Mouse (Mus musculus) liver, embryonic 11.5 days (tissue): ENCODE data around the gene Lrwd1. TPM values are rescaled to one million over a fixed set of nuclear protein-coding genes. Genes with fewer than 3 reads are reported as not detected.

Experiments used
- ATAC-seq: fragments of 200-750 bp; cut with Nextera tagmentation; replicated peaks from 2 replicates; pipeline ENCODE4 v1.8.0; 2017; ENCODE audit warnings: moderate number of reproducible peaks, mild to moderate bottlenecking, moderate TSS enrichment, moderate library complexity; ENCODE audit not compliant: low FRiP score
- DNase-seq: peaks from one replicate; pipeline ENCODE4 v3.0.0-alpha.2; 2017; ENCODE audit warnings: low spot score
- H3K27ac ChIP-seq: fragments of 300-500 bp; sonication (generic); 2 replicates; pipeline ENCODE4 v1.5.1; 2014; ENCODE audit warnings: mild to moderate bottlenecking, low read depth, low read length, control low read depth
- H3K27me3 ChIP-seq: fragments of 300-500 bp; sonication (generic); replicated peaks from 2 replicates; pipeline ENCODE4 v1.6.1; 2014; ENCODE audit warnings: low read length, mixed read lengths; ENCODE audit not compliant: control insufficient read depth, insufficient read depth
- H3K36me3 ChIP-seq: fragments of 300-500 bp; sonication (generic); 2 replicates; pipeline ENCODE4 v1.6.1; 2014; ENCODE audit warnings: mild to moderate bottlenecking, low read length, moderate library complexity, mixed read lengths; ENCODE audit not compliant: control insufficient read depth, insufficient read depth
- H3K4me1 ChIP-seq: fragments of 300-500 bp; sonication (generic); replicated peaks from 2 replicates; pipeline ENCODE4 v1.6.1; 2014; ENCODE audit warnings: low read length, mixed read lengths; ENCODE audit not compliant: control insufficient read depth, insufficient read depth
- H3K4me2 ChIP-seq: fragments of 300-500 bp; sonication (generic); 2 replicates; pipeline ENCODE4 v1.6.1; 2014; ENCODE audit warnings: mild to moderate bottlenecking, control low read depth, moderate library complexity
- H3K4me3 ChIP-seq: fragments of 300-500 bp; sonication (generic); 2 replicates; pipeline ENCODE4 v1.5.1; 2014; ENCODE audit warnings: low read depth, low read length, control low read depth
- H3K9ac ChIP-seq: fragments of 300-500 bp; sonication (generic); 2 replicates; pipeline ENCODE4 v1.6.1; 2014; ENCODE audit warnings: low read depth, low read length, control low read depth
- H3K9me3 ChIP-seq: fragments of 300-500 bp; sonication (generic); 2 replicates; pipeline ENCODE4 v1.6.1; 2016; ENCODE audit warnings: low read length, inconsistent platforms, mixed read lengths; ENCODE audit not compliant: control insufficient read depth
- WGBS: fragments of 180-500 bp; shearing (Covaris S2); extraction: QIAGEN DNeasy Blood & Tissue Kit; methylation state at CpG from one replicate; pipeline ENCODE4 v1.1.7; 2014; 5-methylcytosine and 5-hydroxymethylcytosine counted together
- polyA plus RNA-seq: library from polyadenylated mRNA; unstranded; fragments of >200 nt; fragmentation: Nextera tagmentation; extraction: Ambion mirVana; gene quantifications from 2 replicates; pipeline ENCODE4 v1.2.1, GENCODE M21; 2014

Lrwd1 gene
- polyA plus RNA-seq, 1 experiment from 2014 or later, result 69.0 TPM

DNA sequence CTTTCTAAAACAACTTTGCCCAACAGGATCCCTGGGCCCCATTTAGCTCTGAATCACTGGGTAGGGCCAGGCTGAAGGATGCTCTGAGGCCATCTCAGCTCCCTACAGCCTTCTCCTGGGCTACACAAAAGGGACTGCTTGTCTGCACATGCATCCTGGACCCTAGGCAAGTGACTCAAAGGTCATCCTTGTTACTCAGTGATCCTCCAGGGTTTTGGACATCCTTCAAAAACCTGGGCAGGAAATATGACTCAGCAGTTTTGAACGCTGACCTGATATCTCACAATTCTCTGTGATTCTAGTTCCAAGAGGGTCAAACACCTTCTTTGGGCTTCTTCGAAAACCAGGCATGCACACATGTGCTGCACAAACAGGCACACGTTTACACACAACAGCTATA lies 26.8 kb downstream of the Lrwd1 start:
- Histone ChIP-seq H3K27ac (no peak overlapping the region), H3K4me2 (no peak overlapping the region), H3K27me3 (no peaks in the 10 kb centered on the region; the same call in 1 of the 2 replicates), H3K36me3 (no peaks in the 10 kb centered on the region), H3K4me1 (no peaks in the 10 kb centered on the region), H3K4me3 (no peak overlapping the region), H3K9me3 (no peaks in the 10 kb centered on the region), H3K9ac (no peak overlapping the region)
- 70% methylated on average over 3 of the region's 3 CpGs for WGBS
- DNase-seq (no peak), ATAC-seq (no peak)

GRCm38 (mm10) chr5:136108486-136108885 lies 27.4 kb downstream of the Lrwd1 start:
- no peak overlapping the region for H3K4me3 ChIP-seq
- no peak overlapping the region for H3K9ac ChIP-seq
- H3K27me3 ChIP-seq, result no peaks in the 10 kb centered on the region; the same call in 1 of the 2 replicates
- WGBS, result 45% methylated on average over 2 of the region's 2 CpGs
- H3K4me1 ChIP-seq, result no peaks in the 10 kb centered on the region
- H3K27ac ChIP-seq, result no peak overlapping the region
- ATAC-seq (no peak), DNase-seq (no peak)
- no peaks in the 10 kb centered on the region for H3K36me3 ChIP-seq
- no peaks in the 10 kb centered on the region for H3K9me3 ChIP-seq
- H3K4me2 ChIP-seq, result no peak overlapping the region

DNA sequence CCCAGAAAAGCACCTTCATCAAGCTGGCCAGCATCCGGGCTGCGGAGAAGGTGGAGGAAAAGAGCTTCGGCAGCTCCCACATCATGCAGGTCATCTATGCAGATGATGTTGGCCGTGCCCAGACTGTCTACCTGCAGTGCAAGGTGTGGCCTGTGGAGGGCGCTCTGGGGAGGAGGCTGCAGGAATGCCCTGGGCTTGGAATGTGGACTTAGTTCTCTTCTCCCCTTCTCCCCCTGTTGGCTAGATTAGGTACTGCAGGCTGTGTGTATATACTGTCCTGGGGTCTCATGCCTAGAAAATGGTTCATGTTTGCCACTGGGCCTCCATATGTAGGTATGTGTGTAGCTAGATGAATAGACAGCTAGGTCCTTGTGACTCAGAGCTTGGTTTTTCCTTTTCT lies 31.4 kb downstream of the Lrwd1 start:
- 87% methylated on average over 5 of the region's 5 CpGs for WGBS
- no peaks in the 10 kb centered on the region for H3K9me3 ChIP-seq
- H3K36me3 ChIP-seq, result no peaks in the 10 kb centered on the region
- H3K4me3 ChIP-seq, result no peak overlapping the region
- H3K27me3 ChIP-seq, result no peaks in the 10 kb centered on the region; the same call in 1 of the 2 replicates
- no peak overlapping the region for H3K4me2 ChIP-seq
- peaks cover 4% of the 10 kb centered on the region for H3K4me1 ChIP-seq
- no peak overlapping the region for H3K9ac ChIP-seq
- ATAC-seq (no peak), DNase-seq (no peak)
- no peak overlapping the region for H3K27ac ChIP-seq

DNA sequence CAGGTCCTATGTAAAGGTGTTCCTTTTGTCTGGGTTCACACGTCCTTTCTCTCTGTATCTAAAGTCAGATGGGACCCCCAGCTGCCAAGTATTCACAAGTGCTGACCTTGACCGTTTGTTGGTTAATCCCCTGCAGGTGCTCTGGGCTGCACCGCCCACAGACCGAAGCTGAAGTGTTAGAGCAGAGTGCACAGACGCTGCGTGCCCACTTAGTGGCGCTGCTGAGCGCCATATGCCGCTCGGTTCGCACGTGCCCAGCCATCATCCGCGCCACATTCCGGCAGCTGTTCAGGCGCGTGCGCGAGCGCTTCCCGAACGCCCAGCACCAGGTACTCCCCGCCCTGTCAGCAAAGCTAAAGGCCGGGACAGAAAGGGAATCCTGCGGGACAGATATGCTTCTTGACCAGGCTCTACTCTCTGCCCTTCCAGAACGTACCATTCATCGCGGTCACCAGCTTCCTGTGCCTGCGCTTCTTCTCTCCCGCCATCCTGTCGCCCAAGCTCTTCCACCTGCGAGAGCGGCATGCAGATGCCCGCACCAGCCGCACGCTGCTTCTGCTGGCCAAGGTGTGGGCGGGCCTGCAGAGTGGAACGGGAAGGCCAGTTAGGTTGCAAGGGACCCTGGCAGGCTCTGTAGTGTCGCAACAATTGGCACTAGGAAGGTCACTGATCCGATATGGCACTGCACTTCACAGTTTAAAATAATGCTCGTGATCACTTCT lies 33.6 kb downstream of the Lrwd1 start:
- Histone ChIP-seq H3K4me3 (peak overlapping the region; percentile 42), H3K36me3 (no peaks in the 10 kb centered on the region), H3K27me3 (no peaks in the 10 kb centered on the region; the same call in 1 of the 2 replicates), H3K4me2 (peak overlapping the region; percentile 83), H3K9me3 (no peaks in the 10 kb centered on the region), H3K27ac (no peak overlapping the region), H3K9ac (peak overlapping the region; percentile 62), H3K4me1 (peaks cover 4% of the 10 kb centered on the region)
- 7% methylated on average over 41 of the region's 41 CpGs for WGBS
- peak; percentile 81 for DNase-seq
- peak; percentile 81 for ATAC-seq

- no peaks in the 10 kb centered on the region for H3K9me3 ChIP-seq
- no peak for ATAC-seq
- peaks cover 4% of the 10 kb centered on the region for H3K4me1 ChIP-seq
- 78% methylated on average over 10 of the region's 10 CpGs for WGBS
- no peaks in the 10 kb centered on the region for H3K36me3 ChIP-seq
- H3K4me3 ChIP-seq, result no peak overlapping the region
- DNase-seq, result no peak
- no peak overlapping the region for H3K4me2 ChIP-seq
- H3K27me3 ChIP-seq, result no peaks in the 10 kb centered on the region; the same call in 1 of the 2 replicates
- H3K9ac ChIP-seq, result no peak overlapping the region
- no peak overlapping the region for H3K27ac ChIP-seq
Measured at GRCm38 (mm10) chr5:136098536-136098935, 37.3 kb downstream of the Lrwd1 start.

- no peaks in the 10 kb centered on the region for H3K4me1 ChIP-seq
- no peak for DNase-seq
- H3K27ac ChIP-seq, result no peak overlapping the region
- no peak overlapping the region for H3K4me2 ChIP-seq
- WGBS, result 62% methylated on average over 7 of the region's 7 CpGs
- no peaks in the 10 kb centered on the region for H3K36me3 ChIP-seq
- H3K9ac ChIP-seq, result no peak overlapping the region
- no peaks in the 10 kb centered on the region for H3K9me3 ChIP-seq
- peaks cover 4% of the 10 kb centered on the region; the same call in 1 of the 2 replicates for H3K27me3 ChIP-seq
- ATAC-seq, result no peak
- H3K4me3 ChIP-seq, result no peak overlapping the region
Measured at GRCm38 (mm10) chr5:136095089-136095488, 40.8 kb downstream of the Lrwd1 start.

DNA sequence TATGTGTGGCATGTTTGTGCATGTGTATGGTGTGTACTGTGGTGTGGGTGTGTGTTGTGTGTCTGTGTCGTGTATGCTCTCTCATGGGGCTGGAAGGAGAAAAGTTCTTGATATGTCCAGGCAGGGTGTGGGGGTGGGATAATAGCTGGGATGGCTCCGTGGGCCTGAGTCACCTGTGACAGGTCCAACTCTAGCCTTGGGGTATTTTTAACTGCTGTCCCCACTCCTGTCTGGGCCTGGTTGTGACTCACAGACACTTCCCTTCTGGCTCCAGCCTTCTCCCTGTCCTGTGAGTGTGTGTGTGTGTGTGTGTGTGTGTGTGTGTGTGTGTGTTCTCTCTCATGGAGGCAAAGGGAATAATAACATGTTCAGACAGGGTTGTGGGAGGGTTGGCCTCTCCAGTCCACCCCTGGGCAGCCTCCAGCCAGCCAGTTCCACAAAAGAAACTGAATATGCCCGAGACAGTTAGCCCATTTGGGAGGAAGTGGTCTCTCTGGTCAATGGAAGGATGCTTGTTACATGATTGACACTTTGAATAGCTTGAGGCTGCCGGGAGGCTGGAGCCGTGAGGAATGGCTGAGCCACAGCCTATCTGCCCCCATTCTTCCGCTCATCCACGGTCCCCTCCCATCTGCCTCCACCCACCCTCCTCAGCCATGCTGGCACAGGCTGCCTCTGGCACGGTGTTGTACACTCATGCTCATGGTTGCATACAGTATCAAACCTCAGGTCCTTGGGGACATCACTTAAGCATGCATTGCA lies 41.4 kb downstream of the Lrwd1 start:
- DNase-seq, result no peak
- Histone ChIP-seq H3K4me1 (no peaks in the 10 kb centered on the region), H3K27me3 (peaks cover 4% of the 10 kb centered on the region), H3K27ac (no peak overlapping the region), H3K4me2 (no peak overlapping the region), H3K36me3 (no peaks in the 10 kb centered on the region), H3K9me3 (no peaks in the 10 kb centered on the region), H3K9ac (no peak overlapping the region), H3K4me3 (no peak overlapping the region)
- ATAC-seq, result 0 out of 2 replicates have a peak, but pooled peaks have one; percentile 34
- WGBS, result 42% methylated on average over 8 of the region's 8 CpGs

DNA sequence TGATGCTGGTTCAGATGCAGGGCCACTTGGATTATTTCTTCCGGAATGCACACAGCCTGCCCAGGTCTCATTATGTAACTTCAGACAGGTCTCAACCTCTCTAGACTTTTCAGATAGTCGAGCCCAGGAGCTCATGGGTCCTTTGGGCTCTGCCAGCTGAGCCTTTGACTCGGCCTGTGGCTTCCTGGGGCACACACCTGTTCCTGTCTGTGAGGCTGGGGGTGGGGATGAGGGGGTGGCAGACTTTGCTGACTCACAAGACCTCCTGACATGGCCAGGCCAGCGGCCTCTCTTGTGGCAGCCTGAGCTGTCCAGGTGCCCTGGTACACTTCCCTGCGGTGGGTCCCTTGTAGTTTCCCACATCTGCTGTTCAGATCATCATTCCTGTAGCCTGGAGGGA lies 43.9 kb downstream of the Lrwd1 start:
- H3K9me3 ChIP-seq, result no peaks in the 10 kb centered on the region
- WGBS, result 64% methylated on average over 5 of the region's 5 CpGs
- ATAC-seq, result no peak
- no peak overlapping the region for H3K4me3 ChIP-seq
- no peak overlapping the region for H3K27ac ChIP-seq
- no peaks in the 10 kb centered on the region for H3K36me3 ChIP-seq
- no peak for DNase-seq
- H3K4me2 ChIP-seq, result no peak overlapping the region
- no peaks in the 10 kb centered on the region for H3K4me1 ChIP-seq
- H3K27me3 ChIP-seq, result peaks cover 4% of the 10 kb centered on the region
- H3K9ac ChIP-seq, result no peak overlapping the region
